Mouse (Mus musculus): ENCODE results near the gene Gm28047. TPM values are rescaled to one million over a fixed set of nuclear protein-coding genes. Genes with fewer than 3 reads are reported as not detected.

Gm28047 gene
- polyA plus RNA-seq, 1 experiment from 2014 or later, result not detected

DNA sequence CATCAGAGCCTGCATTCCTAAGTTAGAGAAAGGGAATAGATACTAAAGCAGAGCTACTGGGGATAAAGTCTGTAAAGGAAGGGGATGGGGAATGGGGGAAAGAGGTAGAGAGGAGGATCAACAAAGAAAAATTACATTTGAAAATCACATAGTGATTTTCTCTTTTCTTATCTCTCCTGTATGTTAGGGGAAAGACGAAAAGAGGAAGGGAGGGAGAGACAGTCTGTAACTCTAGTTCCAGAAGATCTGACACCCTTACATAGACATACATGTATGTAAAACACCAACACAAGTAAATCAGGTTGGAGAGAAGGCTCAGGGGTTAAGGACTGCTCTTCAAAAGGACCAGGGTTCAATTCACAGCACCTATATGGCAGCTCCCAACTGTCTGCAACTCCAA is 43.7 kb downstream of the Gm28047 start:
- Histone ChIP-seq H3K27me3 (ENCODE audit: control insufficient read depth, insufficient read depth, low read length) (no peaks in the 10 kb centered on the region), H3K4me1 (ENCODE audit: control insufficient read depth, insufficient read depth, low read length) (no peaks in the 10 kb centered on the region), H3K9me3 (ENCODE audit: control insufficient read depth, low read depth, low read length) (no peaks in the 10 kb centered on the region), H3K4me2 (replicated peaks; ENCODE audit: low read depth, low read length) (no peak overlapping the region), H3K27ac (ENCODE audit: low read length) (no peak overlapping the region), H3K36me3 (ENCODE audit: control insufficient read depth, insufficient read depth, low read length) (no peaks in the 10 kb centered on the region), H3K9ac (replicated peaks; ENCODE audit: low read depth, low read length) (no peak overlapping the region), H3K4me3 (ENCODE audit: low read depth, low read length) (no peak overlapping the region)
- no peak for ATAC-seq (ENCODE audit: insufficient number of reproducible peaks, insufficient read depth, low FRiP score, low read depth)
- 73% methylated on average over 1 of the region's 1 CpGs for WGBS

DNA sequence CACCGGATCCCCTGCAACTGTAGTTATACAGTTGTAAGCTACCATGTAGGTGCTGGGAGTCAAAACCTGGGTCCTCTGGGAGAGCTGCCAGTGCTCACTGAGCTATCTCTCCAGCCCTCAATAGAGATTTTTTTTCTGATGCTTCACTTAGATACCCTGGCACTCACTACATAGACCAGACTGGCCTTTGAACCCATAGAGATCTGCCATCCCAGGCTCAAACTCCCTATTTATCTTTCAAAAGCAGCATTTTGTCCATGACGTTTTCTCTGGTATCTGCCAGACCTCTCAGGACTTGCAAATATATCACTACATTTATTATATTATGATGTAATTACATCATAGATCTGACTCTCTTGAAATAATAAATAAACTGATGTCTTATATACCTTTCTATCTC is 46.5 kb downstream of the Gm28047 start:
- Histone ChIP-seq H3K4me1 (ENCODE audit: control insufficient read depth, insufficient read depth, low read length) (no peaks in the 10 kb centered on the region), H3K36me3 (ENCODE audit: control insufficient read depth, insufficient read depth, low read length) (no peaks in the 10 kb centered on the region), H3K9ac (replicated peaks; ENCODE audit: low read depth, low read length) (no peak overlapping the region), H3K4me3 (ENCODE audit: low read depth, low read length) (no peak overlapping the region), H3K9me3 (ENCODE audit: control insufficient read depth, low read depth, low read length) (no peaks in the 10 kb centered on the region), H3K4me2 (replicated peaks; ENCODE audit: low read depth, low read length) (no peak overlapping the region), H3K27ac (ENCODE audit: low read length) (no peak overlapping the region), H3K27me3 (ENCODE audit: control insufficient read depth, insufficient read depth, low read length) (no peaks in the 10 kb centered on the region)
- 84% methylated on average over 2 of the region's 2 CpGs for WGBS
- ATAC-seq (ENCODE audit: insufficient number of reproducible peaks, insufficient read depth, low FRiP score, low read depth), result no peak

DNA sequence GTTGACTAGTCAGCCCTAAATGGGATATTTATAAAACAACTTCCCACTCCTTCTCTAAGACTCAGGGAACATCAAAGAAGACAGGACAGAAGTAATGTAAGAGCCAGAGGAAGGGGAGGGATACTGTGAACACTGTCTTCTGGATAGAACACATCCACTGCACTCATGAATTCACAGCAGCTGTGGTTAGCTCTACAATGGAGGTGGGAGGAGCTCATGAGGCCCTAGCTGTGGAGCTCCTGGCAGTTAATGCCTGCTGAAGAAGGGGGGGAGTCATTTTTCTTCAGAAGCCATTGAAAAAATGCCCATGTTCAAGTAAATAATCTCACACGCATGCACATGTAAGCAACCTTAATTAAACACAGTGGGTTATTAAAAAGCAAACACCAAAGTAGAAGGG is 47.9 kb downstream of the Gm28047 start:
- Histone ChIP-seq H3K27ac (ENCODE audit: low read length) (no peak overlapping the region), H3K4me2 (replicated peaks; ENCODE audit: low read depth, low read length) (no peak overlapping the region), H3K4me3 (ENCODE audit: low read depth, low read length) (no peak overlapping the region), H3K4me1 (ENCODE audit: control insufficient read depth, insufficient read depth, low read length) (0 out of 2 replicates have a peak, but pooled peaks cover 2% of the 10 kb centered on the region), H3K36me3 (ENCODE audit: control insufficient read depth, insufficient read depth, low read length) (no peaks in the 10 kb centered on the region), H3K9me3 (ENCODE audit: control insufficient read depth, low read depth, low read length) (no peaks in the 10 kb centered on the region), H3K9ac (replicated peaks; ENCODE audit: low read depth, low read length) (no peak overlapping the region), H3K27me3 (ENCODE audit: control insufficient read depth, insufficient read depth, low read length) (no peaks in the 10 kb centered on the region)
- ATAC-seq (ENCODE audit: insufficient number of reproducible peaks, insufficient read depth, low FRiP score, low read depth), result no peak
- 69% methylated on average over 1 of the region's 1 CpGs for WGBS

DNA sequence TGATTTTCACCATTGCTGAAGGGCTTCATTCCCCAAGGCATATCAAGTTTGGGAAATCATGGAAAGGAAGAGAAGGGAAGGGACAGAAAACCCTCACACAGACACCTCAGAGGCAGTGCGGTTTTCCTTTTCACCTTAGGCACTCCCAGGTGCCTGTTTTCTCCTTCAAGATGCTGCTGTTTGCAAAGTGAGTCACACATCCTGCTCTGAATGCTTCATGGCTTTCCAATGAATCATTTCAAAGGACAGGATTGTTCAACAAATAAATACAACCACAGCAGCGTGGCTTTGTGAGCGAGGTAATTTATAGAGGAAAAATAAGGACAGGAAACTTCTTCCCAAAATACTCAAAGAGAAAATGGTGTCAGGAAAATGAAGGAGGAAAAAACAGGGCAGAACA is 52.8 kb downstream of the Gm28047 start:
- no peak for ATAC-seq (ENCODE audit: insufficient number of reproducible peaks, insufficient read depth, low FRiP score, low read depth)
- H3K27ac ChIP-seq (ENCODE audit: low read length), result no peak overlapping the region

DNA sequence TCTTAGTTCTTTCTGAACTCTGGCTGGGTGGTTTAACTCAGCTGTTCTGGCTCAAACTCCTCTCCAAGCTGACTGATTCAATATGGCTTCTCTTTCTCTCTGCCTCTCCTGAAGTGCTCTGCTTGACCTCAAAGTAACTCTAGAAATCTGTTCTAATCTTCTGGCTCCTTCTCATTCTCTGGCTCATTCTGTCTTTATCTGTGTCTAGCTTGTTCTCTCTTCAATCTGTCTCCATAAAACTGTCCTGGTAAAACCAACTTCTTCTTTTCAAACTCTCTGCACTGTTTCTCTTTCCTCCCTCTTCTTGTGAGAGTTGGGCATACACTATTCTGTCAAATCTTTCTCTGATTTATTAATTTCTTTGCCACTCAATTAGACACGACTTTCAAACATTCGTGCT is 57.0 kb downstream of the Gm28047 start:
- Histone ChIP-seq H3K27ac (ENCODE audit: low read length) (no peak overlapping the region), H3K4me1 (ENCODE audit: control insufficient read depth, insufficient read depth, low read length) (0 out of 2 replicates have a peak, but pooled peaks cover 3% of the 10 kb centered on the region), H3K27me3 (ENCODE audit: control insufficient read depth, insufficient read depth, low read length) (no peaks in the 10 kb centered on the region), H3K9ac (replicated peaks; ENCODE audit: low read depth, low read length) (no peak overlapping the region), H3K4me2 (replicated peaks; ENCODE audit: low read depth, low read length) (no peak overlapping the region), H3K36me3 (ENCODE audit: control insufficient read depth, insufficient read depth, low read length) (peaks cover 3% of the 10 kb centered on the region; the same call in 1 of the 2 replicates), H3K9me3 (ENCODE audit: control insufficient read depth, low read depth, low read length) (no peaks in the 10 kb centered on the region), H3K4me3 (ENCODE audit: low read depth, low read length) (no peak overlapping the region)
- WGBS, result 78% methylated on average over 2 of the region's 2 CpGs
- ATAC-seq (ENCODE audit: insufficient number of reproducible peaks, insufficient read depth, low FRiP score, low read depth), result no peak

More for the DNA sequence above, 52.8 kb downstream of the Gm28047 start:
- no peak overlapping the region for H3K4me3 ChIP-seq (ENCODE audit: low read depth, low read length)
- H3K9me3 ChIP-seq (ENCODE audit: control insufficient read depth, low read depth, low read length), result no peaks in the 10 kb centered on the region
- H3K27me3 ChIP-seq (ENCODE audit: control insufficient read depth, insufficient read depth, low read length), result no peaks in the 10 kb centered on the region
- H3K4me1 ChIP-seq (ENCODE audit: control insufficient read depth, insufficient read depth, low read length), result 0 out of 2 replicates have a peak, but pooled peaks cover 3% of the 10 kb centered on the region
- no peak overlapping the region for H3K9ac ChIP-seq (replicated peaks; ENCODE audit: low read depth, low read length)
- H3K4me2 ChIP-seq (replicated peaks; ENCODE audit: low read depth, low read length), result no peak overlapping the region
- WGBS, result 59% methylated on average over 3 of the region's 3 CpGs
- H3K36me3 ChIP-seq (ENCODE audit: control insufficient read depth, insufficient read depth, low read length), result no peaks in the 10 kb centered on the region

DNA sequence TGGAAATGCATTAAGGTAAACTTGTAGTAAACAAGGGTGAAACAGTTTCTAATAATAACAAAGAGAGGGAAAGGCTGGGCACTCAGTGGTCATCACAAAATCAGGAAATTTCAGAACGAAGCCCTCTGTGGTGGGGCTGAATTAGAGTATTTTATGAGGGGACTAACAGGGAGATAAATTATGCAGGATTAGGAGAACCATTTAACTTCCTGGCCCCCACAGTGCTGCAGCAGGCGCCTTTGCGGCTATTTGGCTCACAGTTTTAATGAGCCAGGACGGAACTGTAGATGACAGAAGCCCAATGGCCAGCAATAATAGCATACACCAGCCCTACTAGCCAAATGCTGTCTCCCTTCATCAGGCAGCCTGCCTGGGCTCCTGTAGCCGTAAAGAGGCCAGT is 61.2 kb downstream of the Gm28047 start:
- ATAC-seq (ENCODE audit: insufficient number of reproducible peaks, insufficient read depth, low FRiP score, low read depth), result no peak
- 86% methylated on average over 5 of the region's 5 CpGs for WGBS
- H3K27me3 ChIP-seq (ENCODE audit: control insufficient read depth, insufficient read depth, low read length), result no peaks in the 10 kb centered on the region
- H3K4me2 ChIP-seq (replicated peaks; ENCODE audit: low read depth, low read length), result no peak overlapping the region
- H3K27ac ChIP-seq (ENCODE audit: low read length), result no peak overlapping the region
- H3K4me3 ChIP-seq (ENCODE audit: low read depth, low read length), result no peak overlapping the region
- peaks cover 12% of the 10 kb centered on the region; the same call in 1 of the 2 replicates for H3K36me3 ChIP-seq (ENCODE audit: control insufficient read depth, insufficient read depth, low read length)
- H3K9me3 ChIP-seq (ENCODE audit: control insufficient read depth, low read depth, low read length), result no peaks in the 10 kb centered on the region
- H3K4me1 ChIP-seq (ENCODE audit: control insufficient read depth, insufficient read depth, low read length), result no peaks in the 10 kb centered on the region
- H3K9ac ChIP-seq (replicated peaks; ENCODE audit: low read depth, low read length), result no peak overlapping the region

DNA sequence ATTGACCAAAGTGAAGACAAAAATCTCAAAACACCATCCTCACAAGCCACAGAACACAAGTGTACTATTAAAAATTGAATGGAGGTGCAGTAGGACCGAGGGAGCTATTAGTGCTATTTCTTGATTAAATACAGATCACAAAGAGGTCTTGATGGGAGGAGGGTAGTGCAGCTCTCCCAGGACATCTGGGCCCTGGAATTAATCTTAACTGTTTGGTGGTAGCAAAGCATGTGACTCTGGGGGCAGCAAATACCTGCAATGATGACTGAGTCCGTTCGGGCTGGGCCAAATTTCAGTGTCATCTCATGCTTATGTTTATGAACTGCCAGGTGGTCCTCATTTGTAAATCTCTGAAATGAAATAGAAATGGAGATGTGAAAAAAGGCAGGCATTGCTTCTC is 61.8 kb downstream of the Gm28047 start:
- ATAC-seq (ENCODE audit: insufficient number of reproducible peaks, insufficient read depth, low FRiP score, low read depth), result no peak
- 73% methylated on average over 3 of the region's 3 CpGs for WGBS

DNA sequence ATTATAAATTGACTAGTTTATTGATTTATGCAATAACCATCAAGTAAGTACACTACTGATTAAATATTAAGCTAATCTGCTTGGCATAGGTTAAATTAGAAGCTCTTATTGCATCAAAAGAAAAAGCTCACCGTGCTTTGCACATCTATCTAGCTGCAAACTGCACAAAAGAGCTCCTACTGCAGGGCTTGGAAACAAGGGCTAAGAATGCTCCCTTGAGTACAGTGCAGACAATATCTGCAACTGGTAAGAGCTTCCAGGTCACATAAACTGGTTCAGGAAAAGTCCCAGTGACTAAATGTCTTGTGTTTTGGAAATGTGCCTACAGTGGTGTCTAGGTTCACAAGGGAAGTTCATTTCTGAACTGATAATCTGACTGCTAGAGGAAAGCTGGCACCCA is 62.4 kb downstream of the Gm28047 start:
- Histone ChIP-seq H3K27ac (ENCODE audit: low read length) (no peak overlapping the region), H3K9me3 (ENCODE audit: control insufficient read depth, low read depth, low read length) (no peaks in the 10 kb centered on the region), H3K27me3 (ENCODE audit: control insufficient read depth, insufficient read depth, low read length) (no peaks in the 10 kb centered on the region), H3K4me2 (replicated peaks; ENCODE audit: low read depth, low read length) (no peak overlapping the region), H3K4me3 (ENCODE audit: low read depth, low read length) (no peak overlapping the region), H3K36me3 (ENCODE audit: control insufficient read depth, insufficient read depth, low read length) (peaks cover 12% of the 10 kb centered on the region; the same call in 1 of the 2 replicates), H3K4me1 (ENCODE audit: control insufficient read depth, insufficient read depth, low read length) (no peaks in the 10 kb centered on the region), H3K9ac (replicated peaks; ENCODE audit: low read depth, low read length) (no peak overlapping the region)
- no peak for ATAC-seq (ENCODE audit: insufficient number of reproducible peaks, insufficient read depth, low FRiP score, low read depth)
- 86% methylated on average over 1 of the region's 1 CpGs for WGBS

More for the DNA sequence above, 61.8 kb downstream of the Gm28047 start:
- Histone ChIP-seq H3K4me3 (ENCODE audit: low read depth, low read length) (no peak overlapping the region), H3K27ac (ENCODE audit: low read length) (no peak overlapping the region), H3K9me3 (ENCODE audit: control insufficient read depth, low read depth, low read length) (no peaks in the 10 kb centered on the region), H3K27me3 (ENCODE audit: control insufficient read depth, insufficient read depth, low read length) (no peaks in the 10 kb centered on the region), H3K36me3 (ENCODE audit: control insufficient read depth, insufficient read depth, low read length) (peaks cover 12% of the 10 kb centered on the region; the same call in 1 of the 2 replicates), H3K9ac (replicated peaks; ENCODE audit: low read depth, low read length) (no peak overlapping the region), H3K4me2 (replicated peaks; ENCODE audit: low read depth, low read length) (no peak overlapping the region), H3K4me1 (ENCODE audit: control insufficient read depth, insufficient read depth, low read length) (no peaks in the 10 kb centered on the region)

DNA sequence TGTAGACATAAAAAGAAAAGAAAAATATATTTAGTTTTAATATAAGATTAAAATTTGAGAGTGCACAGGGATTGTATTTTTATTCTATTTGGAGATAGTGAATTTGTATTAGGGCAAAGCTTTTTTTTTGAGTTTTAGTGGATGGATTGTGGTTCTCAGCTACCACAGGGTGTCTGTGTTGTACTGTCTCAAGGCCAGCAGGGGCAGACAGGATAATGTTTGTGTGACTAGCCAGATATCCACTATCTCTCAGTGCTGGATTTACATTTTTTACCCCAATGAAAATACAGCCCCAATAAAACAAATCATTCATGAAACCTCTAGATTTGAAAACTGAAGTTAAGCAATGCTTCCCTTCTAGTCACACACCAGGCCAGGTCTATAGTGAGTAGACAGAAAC is 67.3 kb downstream of the Gm28047 start:
- Histone ChIP-seq H3K4me2 (replicated peaks; ENCODE audit: low read depth, low read length) (no peak overlapping the region), H3K9ac (replicated peaks; ENCODE audit: low read depth, low read length) (no peak overlapping the region), H3K27ac (ENCODE audit: low read length) (no peak overlapping the region), H3K4me1 (ENCODE audit: control insufficient read depth, insufficient read depth, low read length) (no peaks in the 10 kb centered on the region), H3K4me3 (ENCODE audit: low read depth, low read length) (no peak overlapping the region), H3K36me3 (ENCODE audit: control insufficient read depth, insufficient read depth, low read length) (peaks cover 38% of the 10 kb centered on the region), H3K27me3 (ENCODE audit: control insufficient read depth, insufficient read depth, low read length) (no peaks in the 10 kb centered on the region), H3K9me3 (ENCODE audit: control insufficient read depth, low read depth, low read length) (no peaks in the 10 kb centered on the region)
- no peak for ATAC-seq (ENCODE audit: insufficient number of reproducible peaks, insufficient read depth, low FRiP score, low read depth)

Measured in stomach, embryonic 14.5 days (tissue).